Mouse (Mus musculus) ES-Bruce4 (cell line): ENCODE results near the gene Ndufa6.

Source experiments
- CTCF ChIP-seq: IDR thresholded peaks from one replicate; pipeline ENCODE4 v1.8.1; 2011; ENCODE audit warnings: low read depth, low read length
- EP300 ChIP-seq: IDR thresholded peaks from 2 replicates; pipeline ENCODE4 v1.6.1; 2011; ENCODE audit warnings: low read depth, low read length; ENCODE audit not compliant: insufficient read depth
- POLR2A ChIP-seq: IDR thresholded peaks from one replicate; pipeline ENCODE4 v1.8.1; 2011; ENCODE audit warnings: low read length; ENCODE audit not compliant: insufficient read depth

DNA sequence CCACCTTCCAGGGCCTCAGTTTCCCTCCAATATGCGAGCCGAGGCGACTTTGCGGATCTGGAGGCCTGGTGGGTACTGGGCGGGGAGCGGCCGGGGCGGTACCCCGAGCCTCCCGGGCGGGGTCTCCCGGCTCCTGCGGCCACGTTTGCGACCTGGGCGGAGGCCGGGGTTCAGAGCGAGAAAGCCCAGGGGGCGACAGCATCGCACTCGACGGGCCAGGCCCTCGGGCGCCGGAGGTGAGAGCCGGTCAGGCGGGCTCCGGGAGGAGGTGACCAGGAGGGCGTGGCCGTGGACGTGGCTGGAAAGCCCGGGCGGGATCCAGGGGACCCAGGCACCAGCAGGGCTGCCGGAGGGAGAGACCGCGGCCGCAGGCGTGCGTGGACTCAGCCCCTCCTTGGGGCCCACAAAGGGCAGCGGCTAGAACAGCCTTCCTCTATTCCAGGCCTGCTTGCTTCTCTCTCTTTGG is 13.1 kb downstream of the Ndufa6 start:
- TF ChIP-seq EP300 (no peak), CTCF (no peak), POLR2A (no peak)
